Mouse (Mus musculus) kidney, adult 2 months (tissue): ENCODE data around the gene Upp2. TPM values are rescaled to one million over a fixed set of nuclear protein-coding genes. Genes with fewer than 3 reads are reported as not detected.

ENCODE experiments used
- DNase-seq: peaks from one replicate; pipeline ENCODE4 v3.0.0; 2021
- H3K27ac ChIP-seq: fragments of 200-500 bp; 2 replicates; pipeline ENCODE4 v1.5.1; 2012; ENCODE audit warnings: low read depth, low read length, control low read depth, inconsistent platforms; ENCODE audit not compliant: insufficient read depth
- H3K27me3 ChIP-seq: fragments of 200-500 bp; replicated peaks from 2 replicates; pipeline ENCODE4 v1.6.1; 2012; ENCODE audit warnings: mild to moderate bottlenecking, moderate library complexity, low read length, inconsistent platforms; ENCODE audit not compliant: control insufficient read depth, insufficient read depth
- H3K36me3 ChIP-seq: fragments of 200-500 bp; 2 replicates; pipeline ENCODE4 v1.6.1; 2012; ENCODE audit warnings: mild to moderate bottlenecking, moderate library complexity, low read length, inconsistent platforms; ENCODE audit not compliant: control insufficient read depth, insufficient read depth
- H3K4me1 ChIP-seq: fragments of 200-500 bp; 2 replicates; pipeline ENCODE4 v1.6.1; 2011; ENCODE audit warnings: low read length; ENCODE audit not compliant: control insufficient read depth, insufficient read depth
- H3K4me3 ChIP-seq: fragments of 200-500 bp; 2 replicates; pipeline ENCODE4 v1.5.1; 2011; ENCODE audit warnings: mild to moderate bottlenecking, low read depth, low read length, control low read depth; ENCODE audit not compliant: insufficient read depth
- CTCF ChIP-seq: fragments of 200-500 bp; conservative IDR thresholded peaks from 2 replicates; pipeline ENCODE4 v1.5.1; 2011; ENCODE audit warnings: low read depth, mild to moderate bottlenecking, control low read depth, low read length, moderate library complexity, mixed read lengths; ENCODE audit not compliant: insufficient read depth, insufficient read length
- POLR2A ChIP-seq: fragments of 200-500 bp; IDR thresholded peaks from one replicate; pipeline ENCODE4 v1.6.1; 2011; ENCODE audit warnings: low read depth, low read length, control low read depth
- WGBS: fragments of 180-500 bp; shearing (Covaris S2); methylation state at CpG from one replicate; pipeline ENCODE4 v1.1.7; 2018; 5-methylcytosine and 5-hydroxymethylcytosine counted together
- polyA plus RNA-seq: library from polyadenylated mRNA; depleted of rRNA; stranded (reverse); fragments of >200 nt; gene quantifications from 2 replicates; pipeline ENCODE4 v1.2.3, GENCODE M21; 2012

Gene Upp2
- polyA plus RNA-seq, 1 experiment = 15.5 TPM

DNA sequence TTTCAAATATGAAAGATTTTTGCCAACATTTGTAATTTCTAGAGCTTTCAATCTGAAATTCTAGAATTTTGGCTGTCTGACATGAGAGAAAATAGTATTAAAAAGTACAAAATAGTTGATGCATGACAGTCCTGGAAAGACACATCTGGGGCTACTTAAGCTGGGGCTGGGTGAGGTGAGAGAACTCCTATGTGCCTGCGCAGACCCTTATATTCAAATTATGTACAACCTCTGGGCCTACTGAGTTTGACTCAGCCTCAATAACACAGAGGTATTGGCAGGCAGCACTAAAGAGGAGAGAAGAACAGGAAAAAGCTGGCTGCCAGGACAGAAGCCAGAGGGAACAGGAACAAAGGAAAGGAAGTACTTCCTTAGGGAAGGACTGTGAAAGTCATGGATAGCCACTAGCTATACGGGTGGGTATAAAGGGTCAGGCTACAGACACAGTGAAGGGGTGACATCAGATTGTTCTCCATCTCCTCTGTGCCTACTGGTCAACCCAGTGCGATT lies 211.9 kb downstream of the Upp2 start:
- Histone ChIP-seq H3K27me3 (no peaks in the 10 kb centered on the region), H3K27ac (no peak overlapping the region), H3K36me3 (no peaks in the 10 kb centered on the region), H3K4me3 (no peak overlapping the region), H3K4me1 (no peaks in the 10 kb centered on the region)
- DNase-seq = no peak
- 81% methylated on average over 3 of the region's 3 CpGs for WGBS
- TF ChIP-seq CTCF = no peak

DNA sequence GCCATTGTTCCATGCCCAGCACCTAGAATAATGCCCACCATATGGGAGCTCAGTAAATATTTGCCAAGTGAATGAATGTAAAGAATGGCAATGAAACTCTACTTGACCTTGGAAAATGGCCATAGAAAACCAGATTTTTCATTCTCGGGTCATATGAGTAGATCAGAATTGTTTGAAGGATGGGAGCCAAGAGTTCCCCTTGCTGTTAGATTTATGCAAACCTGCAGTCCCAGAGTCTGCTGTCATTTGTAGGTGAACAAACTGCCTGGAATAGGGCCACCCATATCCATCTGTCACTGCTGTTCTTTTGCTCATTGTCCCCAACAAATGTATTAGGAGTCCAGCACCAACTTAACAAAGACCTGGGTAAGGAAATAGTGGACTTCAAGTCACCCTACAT lies 216.4 kb downstream of the Upp2 start:
- 70% methylated on average over 1 of the region's 1 CpGs for WGBS
- no peak overlapping the region for H3K27ac ChIP-seq
- TF ChIP-seq POLR2A = no peak
- TF ChIP-seq CTCF = no peak
- H3K36me3 ChIP-seq = no peaks in the 10 kb centered on the region
- no peaks in the 10 kb centered on the region for H3K27me3 ChIP-seq
- H3K4me3 ChIP-seq = no peak overlapping the region
- H3K4me1 ChIP-seq = no peaks in the 10 kb centered on the region
- DNase-seq = no peak

DNA sequence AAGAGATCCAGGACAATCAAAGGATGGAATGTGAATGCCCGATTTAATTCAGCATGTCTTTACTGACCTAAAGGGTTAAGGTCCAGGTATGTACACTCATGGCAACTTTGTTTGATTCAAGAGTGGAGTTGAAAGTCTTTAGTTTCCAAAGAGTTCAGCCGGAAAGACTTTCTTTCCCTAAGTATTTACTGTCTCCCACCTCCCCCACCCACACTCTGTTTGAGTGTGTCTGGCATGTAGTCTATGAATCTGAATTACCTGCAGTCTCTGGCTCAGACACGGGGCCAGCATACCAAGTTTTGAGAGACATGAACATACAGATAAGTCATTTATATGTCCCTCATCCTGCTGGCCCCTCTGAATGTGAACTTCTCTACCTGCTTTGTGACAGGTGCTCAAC lies 219.1 kb downstream of the Upp2 start:
- TF ChIP-seq POLR2A = no peak
- TF ChIP-seq CTCF = no peak
- H3K36me3 ChIP-seq = no peaks in the 10 kb centered on the region
- no peak overlapping the region for H3K4me3 ChIP-seq
- H3K27ac ChIP-seq = no peak overlapping the region
- 56% methylated on average over 3 of the region's 3 CpGs for WGBS
- DNase-seq = no peak
- H3K27me3 ChIP-seq = no peaks in the 10 kb centered on the region
- H3K4me1 ChIP-seq = no peaks in the 10 kb centered on the region

DNA sequence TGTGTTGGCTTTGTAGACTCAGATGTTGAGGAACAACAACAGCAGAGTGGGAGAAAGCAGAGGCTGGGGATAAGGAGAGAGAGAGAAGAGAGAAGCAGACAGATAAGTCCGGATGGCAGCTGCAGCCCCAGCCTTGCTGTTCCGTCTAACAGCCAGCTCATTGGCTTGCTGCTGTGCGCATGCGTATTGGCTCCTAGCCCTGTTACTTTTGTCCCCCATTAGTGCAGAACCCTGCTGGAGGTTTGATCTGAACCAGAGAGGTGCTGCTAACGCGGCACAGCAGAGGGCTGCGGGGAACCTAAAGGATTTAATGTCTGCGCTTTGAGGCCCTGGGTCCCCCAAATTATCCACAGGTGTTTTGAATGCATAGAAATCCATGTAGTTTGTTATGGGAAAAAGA lies 219.6 kb downstream of the Upp2 start:
- whole genome bisulfite sequencing = 84% methylated on average over 8 of the region's 8 CpGs
- Histone ChIP-seq H3K27me3 (no peaks in the 10 kb centered on the region), H3K4me3 (no peak overlapping the region), H3K36me3 (no peaks in the 10 kb centered on the region), H3K27ac (no peak overlapping the region), H3K4me1 (no peaks in the 10 kb centered on the region)
- DNase-seq = no peak
- no peak for TF ChIP-seq CTCF
- TF ChIP-seq POLR2A = no peak

DNA sequence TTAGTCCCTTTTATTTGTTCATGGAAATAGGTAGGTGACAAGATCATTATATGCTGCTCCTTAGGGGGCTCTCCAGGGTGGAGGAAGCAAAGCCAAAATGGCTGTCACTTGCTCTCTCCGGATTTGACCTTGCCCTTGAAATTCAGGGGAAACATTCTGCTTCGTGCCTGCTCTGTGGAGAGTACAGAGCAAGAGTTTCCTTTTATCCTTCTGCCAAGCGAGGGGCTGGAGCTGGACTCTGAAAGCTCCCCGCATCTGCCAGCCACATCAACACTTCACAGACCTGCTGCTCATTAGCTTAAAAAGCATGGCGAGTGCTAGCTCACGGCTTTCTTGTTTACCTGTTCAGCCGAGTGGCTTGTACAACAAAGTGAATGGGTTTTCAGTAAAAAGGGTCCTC lies 220.3 kb downstream of the Upp2 start:
- TF ChIP-seq CTCF = no peak
- no peak for TF ChIP-seq POLR2A
- 73% methylated on average over 7 of the region's 7 CpGs for WGBS
- no peak for DNase-seq
- Histone ChIP-seq H3K36me3 (no peaks in the 10 kb centered on the region), H3K4me3 (no peak overlapping the region), H3K27ac (no peak overlapping the region), H3K27me3 (no peaks in the 10 kb centered on the region), H3K4me1 (no peaks in the 10 kb centered on the region)

DNA sequence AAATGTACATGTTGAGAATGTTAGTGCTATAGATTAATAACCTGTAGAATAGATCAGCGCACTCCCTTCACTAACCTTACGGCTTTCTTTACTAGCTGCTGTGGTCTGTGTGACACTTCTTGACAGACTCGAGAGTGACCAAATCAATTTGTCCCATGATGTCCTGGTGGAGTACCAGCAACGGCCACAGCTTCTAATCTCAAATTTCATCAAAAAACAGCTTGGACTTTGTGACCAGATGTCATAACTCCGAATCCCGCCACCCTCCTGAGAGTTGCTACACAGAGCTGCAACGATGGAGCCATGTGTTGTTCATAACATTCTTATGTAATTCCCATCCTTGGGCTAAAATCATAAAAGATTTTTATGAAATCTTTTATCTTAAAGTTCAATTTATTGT lies 222.8 kb downstream of the Upp2 start:
- Histone ChIP-seq H3K36me3 (no peaks in the 10 kb centered on the region), H3K4me3 (no peak overlapping the region), H3K27me3 (no peaks in the 10 kb centered on the region), H3K4me1 (no peaks in the 10 kb centered on the region), H3K27ac (no peak overlapping the region)
- no peak for DNase-seq
- TF ChIP-seq CTCF (no peak), POLR2A (no peak)
- WGBS = 78% methylated on average over 7 of the region's 7 CpGs

DNA sequence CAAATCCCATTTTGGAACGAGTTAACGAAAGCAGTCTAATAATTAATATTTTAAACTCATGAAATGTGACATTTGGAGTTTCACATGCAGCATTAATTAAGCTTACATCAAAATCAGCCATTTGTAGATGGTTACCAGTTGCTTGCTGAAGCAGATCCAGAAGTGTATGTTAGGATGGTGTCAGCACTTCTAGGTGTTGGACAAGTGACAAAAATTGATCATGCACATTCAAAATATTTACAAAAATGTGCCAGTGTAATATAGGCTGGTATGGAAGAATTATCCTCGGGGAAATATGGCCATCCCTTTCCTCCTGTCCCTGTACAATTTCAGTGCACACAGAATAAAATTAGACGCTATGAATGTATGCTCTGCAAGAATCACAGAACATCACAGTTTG lies 223.3 kb downstream of the Upp2 start:
- H3K4me1 ChIP-seq = no peaks in the 10 kb centered on the region
- H3K27me3 ChIP-seq = no peaks in the 10 kb centered on the region
- H3K4me3 ChIP-seq = no peak overlapping the region
- 85% methylated on average over 4 of the region's 4 CpGs for WGBS
- no peaks in the 10 kb centered on the region for H3K36me3 ChIP-seq
- no peak overlapping the region for H3K27ac ChIP-seq
- no peak for TF ChIP-seq CTCF
- no peak for TF ChIP-seq POLR2A
- DNase-seq = no peak

DNA sequence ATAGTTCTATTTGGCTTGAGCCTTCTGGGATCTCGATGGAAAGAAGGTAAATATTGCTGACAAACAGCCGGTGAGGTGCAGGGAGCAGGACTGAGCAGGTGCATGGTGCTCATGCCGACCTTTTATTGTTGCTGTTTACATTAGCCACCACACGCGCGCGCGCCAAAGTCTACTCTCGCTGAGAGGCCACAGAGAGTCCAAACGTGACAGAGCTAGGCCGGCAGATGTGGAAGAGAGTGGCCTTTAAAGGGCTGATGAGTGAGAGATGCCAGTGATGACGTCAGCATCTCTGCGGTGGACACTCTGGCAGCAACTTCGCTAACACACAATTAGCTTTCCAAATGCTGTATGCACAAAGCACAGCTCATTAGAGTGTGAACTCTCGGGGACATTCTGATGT lies 227.4 kb downstream of the Upp2 start:
- WGBS = 85% methylated on average over 15 of the region's 15 CpGs
- DNase-seq = no peak
- no peaks in the 10 kb centered on the region for H3K36me3 ChIP-seq
- H3K4me3 ChIP-seq = no peak overlapping the region
- H3K27ac ChIP-seq = no peak overlapping the region
- no peaks in the 10 kb centered on the region for H3K4me1 ChIP-seq
- TF ChIP-seq POLR2A (no peak), CTCF (no peak)
- H3K27me3 ChIP-seq = no peaks in the 10 kb centered on the region
